Mouse (Mus musculus) erythroid progenitor cell, adult 5-6 weeks (primary cell): ENCODE data around the gene Nccrp1. TPM values are rescaled to one million over a fixed set of nuclear protein-coding genes. Genes with fewer than 3 reads are reported as not detected.

Experiments used
- ATAC-seq: replicated peaks from 2 replicates; pipeline ENCODE4 v1.8.0; 2016; ENCODE audit warnings: moderate number of reproducible peaks, mild to moderate bottlenecking, moderate TSS enrichment, inconsistent platforms; ENCODE audit not compliant: poor library complexity, low FRiP score, severe bottlenecking
- total RNA-seq, 2 experiments: library from RNA; stranded (forward) in 1 of 2; stranded (reverse) in 1 of 2; fragments of 150-400 nt in 1 of 2; fragments of 186-747, 209-891 nt in 1 of 2; gene quantifications; 2 replicates each; pipeline versions ENCODE4 v1.2.3 to v1.2.4; 2015 to 2017; ENCODE audit warnings: low replicate concordance in 2 of 2

The Nccrp1 gene
- not detected in 2 replicates for total RNA-seq (2015; ENCODE audit: low replicate concordance)
- total RNA-seq (2017; ENCODE audit: low replicate concordance): not detected in 2 replicates

GRCm38 (mm10) chr7:28547154-28547553 is at the start of gene Nccrp1:
Gene Nccrp1 (minus strand): TSS chr7:28547254.
- ATAC-seq: 0 out of 2 replicates have a peak, but pooled peaks have one; percentile 13

DNA sequence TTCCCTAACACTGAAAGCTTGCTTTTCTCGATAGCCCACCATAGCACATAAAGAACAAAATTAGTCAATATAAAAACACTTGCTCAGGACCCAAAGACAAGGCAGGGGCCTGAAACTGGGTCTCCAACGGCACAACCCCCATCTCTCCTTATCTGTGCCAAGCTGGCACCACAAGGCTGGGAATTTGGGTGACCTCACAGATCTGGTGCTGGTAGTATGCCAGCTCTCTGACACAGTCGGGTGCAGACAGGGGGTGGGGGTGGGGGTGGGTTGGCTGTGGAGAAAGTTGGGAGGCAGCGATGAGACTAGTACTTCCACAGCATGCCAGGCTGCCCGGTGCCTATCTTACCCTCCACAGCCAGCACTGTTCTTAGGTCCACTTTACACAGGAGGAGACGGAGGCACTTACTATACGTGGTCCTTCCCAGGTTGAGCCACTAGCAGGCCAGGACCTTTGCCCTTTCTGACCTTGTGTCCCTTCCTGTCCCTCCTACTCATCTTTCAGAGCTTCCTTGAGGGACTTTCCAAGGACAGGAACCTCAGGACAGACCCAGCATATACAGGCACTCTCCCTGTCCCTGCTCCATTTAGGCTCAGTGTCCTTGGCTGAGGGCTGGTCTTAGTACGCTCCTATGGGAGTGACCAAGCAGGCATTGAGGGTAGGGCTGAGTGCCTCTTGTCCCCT is 48.8 kb upstream of the Nccrp1 start:
- ATAC-seq: no peak

- ATAC-seq: no peak
These were observed 46.4 kb upstream of the Nccrp1 start for GRCm38 (mm10) chr7:28593206-28594111.

DNA sequence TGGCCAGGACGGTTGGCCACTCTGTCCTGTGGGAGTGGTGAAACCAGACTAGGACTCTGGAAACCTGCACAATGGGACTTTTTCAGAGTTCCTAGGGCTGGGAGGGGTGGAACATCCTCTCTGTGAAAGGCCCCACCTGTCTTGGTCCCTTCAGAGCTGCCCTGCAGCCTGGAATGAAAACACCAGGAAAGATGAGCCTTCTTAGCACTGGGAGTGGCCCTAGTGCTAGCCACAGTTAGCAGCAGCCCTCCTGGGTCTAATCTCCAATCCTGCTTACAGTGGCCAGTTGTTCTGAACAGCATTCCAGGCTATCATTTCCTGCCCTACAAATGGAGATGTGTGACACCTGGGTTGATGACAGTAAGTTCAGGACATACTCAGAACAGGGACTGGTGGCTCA is 44.8 kb upstream of the Nccrp1 start:
- ATAC-seq: no peak

DNA sequence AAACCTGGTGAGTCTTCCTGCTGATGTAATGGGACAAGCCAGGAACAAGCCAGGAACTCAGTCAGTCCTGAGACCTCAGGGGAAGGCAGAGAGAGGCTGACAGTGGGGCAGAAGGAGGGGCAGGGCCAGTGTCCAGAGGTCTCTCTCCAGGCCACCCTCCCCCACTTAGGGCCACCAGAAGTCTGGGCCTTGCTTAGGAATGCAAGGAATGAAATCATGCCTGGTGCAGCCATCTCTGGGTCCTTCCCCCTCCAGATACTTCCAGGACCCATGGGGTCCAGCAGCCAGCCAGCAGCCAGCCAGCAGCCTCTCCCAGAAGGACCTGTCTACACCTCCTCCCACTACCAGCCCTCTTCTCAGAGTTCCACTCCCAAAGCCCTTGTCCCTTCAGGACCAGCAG is 40.6 kb upstream of the Nccrp1 start:
- ATAC-seq: no peak

GRCm38 (mm10) chr7:28586663-28587411 is 39.8 kb upstream of the Nccrp1 start:
- ATAC-seq: no peak

- ATAC-seq: no peak
These were observed 37.9 kb upstream of the Nccrp1 start for GRCm38 (mm10) chr7:28585001-28585400.

DNA sequence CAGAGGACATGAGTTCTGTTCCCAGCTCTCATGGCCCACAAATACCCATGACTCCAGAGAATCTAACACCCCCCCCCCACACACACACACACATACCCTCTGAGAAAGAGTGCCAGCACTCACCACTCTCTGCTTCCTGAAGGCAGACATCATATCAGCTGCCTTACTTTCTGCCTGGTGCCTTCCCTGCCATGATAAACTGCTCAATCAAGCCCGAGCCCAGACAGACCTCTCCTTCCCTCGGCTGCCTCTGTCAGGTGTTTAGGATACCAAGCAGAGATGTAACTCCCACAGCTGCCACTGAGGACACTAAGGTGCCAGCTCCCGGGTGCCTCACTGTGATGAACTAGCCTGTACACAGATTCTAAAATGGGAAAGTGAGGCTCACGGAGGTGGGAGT is 37.4 kb upstream of the Nccrp1 start:
- ATAC-seq: 0 out of 2 replicates have a peak, but pooled peaks have one; percentile 5

- ATAC-seq: no peak
These were observed 36.7 kb upstream of the Nccrp1 start for GRCm38 (mm10) chr7:28583570-28584344.

DNA sequence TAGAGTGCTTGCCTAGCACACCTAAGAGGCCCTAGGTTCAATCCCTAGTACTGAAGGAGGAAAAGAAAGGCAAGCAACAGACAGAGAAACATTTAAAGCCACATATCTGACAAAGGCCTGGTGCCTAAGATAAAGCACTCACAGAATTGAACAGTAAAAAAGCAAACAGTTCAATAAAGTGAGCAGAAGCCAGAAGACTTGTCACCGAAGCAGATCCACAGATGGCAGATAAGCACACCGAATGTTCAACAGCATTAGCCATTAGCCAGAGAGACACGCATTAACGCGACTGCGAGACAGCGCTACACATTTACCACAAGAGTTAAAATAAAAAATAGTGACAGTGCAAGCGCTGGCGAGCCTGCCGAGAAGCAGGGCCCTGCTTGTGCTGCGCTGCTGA is 35.8 kb upstream of the Nccrp1 start:
- ATAC-seq: no peak

DNA sequence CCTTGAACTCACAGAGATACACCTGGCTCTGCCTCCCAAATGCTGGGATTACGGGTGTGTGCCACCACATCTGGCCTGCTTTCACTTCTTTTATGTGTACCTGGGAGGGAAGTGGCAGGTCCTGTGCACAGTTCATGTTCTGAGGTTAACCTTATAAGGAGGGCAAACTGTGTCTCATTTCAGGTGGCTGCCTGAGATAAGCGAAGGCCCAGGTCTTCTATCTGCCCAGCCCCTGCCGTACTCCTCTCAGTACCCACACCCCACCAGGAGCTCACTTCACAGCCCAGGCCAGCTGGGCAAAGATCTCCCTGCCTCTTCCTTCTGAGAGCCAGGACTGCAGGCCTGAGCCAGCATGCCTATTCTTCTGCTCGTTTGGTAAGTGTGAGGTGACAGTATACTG is 34.7 kb upstream of the Nccrp1 start:
- ATAC-seq: peak; percentile 88

- no peak for ATAC-seq
These were observed 32.8 kb upstream of the Nccrp1 start for GRCm38 (mm10) chr7:28579826-28580225.

DNA sequence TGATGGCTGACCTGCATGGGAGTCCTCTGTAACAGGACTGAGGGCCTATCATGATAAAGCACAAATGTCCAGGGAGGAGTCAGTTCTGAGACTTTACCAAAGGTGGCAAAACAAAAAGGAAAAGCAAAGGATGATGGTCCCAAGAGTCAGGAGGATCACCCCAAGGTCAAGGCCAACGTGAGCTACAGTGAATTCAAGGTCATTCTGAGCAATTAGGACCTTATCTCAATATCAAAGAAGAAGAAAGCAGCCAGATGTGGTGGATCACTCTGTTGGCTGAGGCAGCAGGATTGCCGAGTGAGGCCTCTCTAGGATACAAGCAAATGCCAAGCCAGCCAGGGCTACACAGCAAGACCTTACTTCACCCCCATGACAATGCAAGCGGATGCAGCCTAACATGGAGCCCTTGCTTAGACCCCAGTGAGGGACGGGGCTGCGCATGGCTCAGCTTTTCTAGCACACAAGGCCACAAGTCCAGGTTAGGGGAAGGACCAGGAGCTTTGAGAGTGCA is 31.5 kb upstream of the Nccrp1 start:
- no peak for ATAC-seq

- no peak for ATAC-seq
These were observed 30.9 kb upstream of the Nccrp1 start for GRCm38 (mm10) chr7:28577826-28578542.

GRCm38 (mm10) chr7:28576271-28576914 is 29.3 kb upstream of the Nccrp1 start:
- ATAC-seq: peak; percentile 86

DNA sequence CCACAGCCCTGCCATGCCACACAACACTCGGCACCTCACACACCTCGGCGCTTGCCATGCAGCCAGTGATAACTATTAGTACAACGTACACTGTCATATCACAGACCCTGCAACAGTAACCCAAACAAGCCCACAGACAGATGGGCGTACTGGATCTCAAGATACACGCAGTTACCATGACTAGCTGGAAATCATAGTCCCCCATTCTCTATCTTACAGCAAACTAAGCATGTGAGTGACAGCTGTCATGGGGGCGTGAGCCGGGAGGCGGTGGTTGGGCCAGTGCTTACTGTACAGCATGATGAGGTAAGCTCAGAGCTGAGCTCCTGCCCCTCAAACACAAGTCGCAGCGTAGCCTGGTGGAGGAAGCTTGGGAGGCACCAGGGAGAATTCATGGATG is 28.5 kb upstream of the Nccrp1 start:
- no peak for ATAC-seq

DNA sequence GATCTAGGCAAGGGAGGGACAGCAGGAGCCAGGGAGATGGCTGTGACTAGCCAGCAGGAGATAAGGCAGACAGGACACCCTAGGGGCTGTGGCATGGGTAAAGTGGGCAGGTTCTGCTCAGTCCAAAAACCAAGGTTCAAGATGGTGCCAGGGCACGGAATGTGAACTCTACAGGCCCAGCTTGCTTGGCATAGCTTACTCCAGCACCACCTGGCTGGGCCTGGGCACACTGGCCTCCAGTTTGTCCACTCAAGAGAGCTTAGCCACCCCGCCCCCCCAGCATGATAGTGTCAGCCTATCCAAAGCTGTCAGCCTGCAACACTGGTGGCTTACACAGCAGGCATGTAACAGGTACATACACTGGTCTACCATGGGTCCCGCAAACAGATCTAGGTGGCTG is 26.2 kb upstream of the Nccrp1 start:
- no peak for ATAC-seq

- ATAC-seq: no peak
These were observed 25.6 kb upstream of the Nccrp1 start for GRCm38 (mm10) chr7:28572689-28573088.
